Mouse (Mus musculus): ENCODE data around the gene Med22. TPM values are rescaled to one million over a fixed set of nuclear protein-coding genes. Genes with fewer than 3 reads are reported as not detected.

Med22 gene
- 10 to 100 TPM; 21.7 to 25.8 TPM for total RNA-seq (2023)

GRCm38 (mm10) chr2:26910124-26910993 lies at the start of gene Med22, which contains the start of gene Rpl7a:
Med22 (minus strand) TSS chr2:26910677.
Rpl7a (plus strand) TSS chr2:26910764.

GRCm38 (mm10) chr2:26933304-26934055 lies 23.0 kb upstream of the Med22 start, which contains the start of the genes Surf4 and Stkld1:
Surf4 (minus strand) TSS chr2:26933928.
Stkld1 (plus strand) TSS chr2:26934047.

GRCm38 (mm10) chr2:26915927-26916728 lies 5.7 kb upstream of the Med22 start, which contains the start of the genes Surf2 and Surf1:
Surf2 (plus strand) TSS chr2:26916367.
Surf1 (minus strand) TSS chr2:26916530.

GRCm38 (mm10) chr2:26902467-26903220 lies 7.8 kb downstream of the Med22 start, which contains the start of gene Surf6:
Surf6 (minus strand) TSS chr2:26902879.

GRCm38 (mm10) chr2:26864879-26865278 lies 45.6 kb downstream of the Med22 start, which contains the start of gene Abo:
Abo (minus strand) TSS chr2:26864979.

Other genes starting within 250 kb of the Med22 start
- 10 to 100 TPM; 10.2 to 13.5 TPM for gene Lcn4, start 239.4 kb downstream of the Med22 start, total RNA-seq (2023)
- gene Abo, start 45.7 kb downstream of the Med22 start, total RNA-seq (2023): not detected
- gene Surf6, start 7.8 kb downstream of the Med22 start, total RNA-seq (2023): 10 to 100 TPM; 66.6 to 79.3 TPM
- 100 to 1,000 TPM; 882 to 950 TPM for gene Rpl7a, start 87 bp upstream of the Med22 start, total RNA-seq (2023)
- 10 to 100 TPM; 57.0 to 61.8 TPM for gene Surf2, start 5.7 kb upstream of the Med22 start, total RNA-seq (2023)
- 10 to 100 TPM; 62.7 to 72.0 TPM for gene Surf1, start 5.9 kb upstream of the Med22 start, total RNA-seq (2023)
- gene Surf4, start 23.3 kb upstream of the Med22 start, total RNA-seq (2023): 10 to 100 TPM; 80.8 to 82.9 TPM
- not detected for gene Stkld1, start 23.4 kb upstream of the Med22 start, total RNA-seq (2023)
- gene Rexo4, start 53.7 kb upstream of the Med22 start, total RNA-seq (2023): 100 to 1,000 TPM in 1 of 2 experiments, 10 to 100 TPM in 1; 96.5 to 103 TPM
- gene Adamts13, start 62.7 kb upstream of the Med22 start, total RNA-seq (2023): not detected
- gene Cacfd1, start 99.2 kb upstream of the Med22 start, total RNA-seq (2023): 10 to 100 TPM; 35.4 TPM
- under 1 TPM; 0.53 to 0.82 TPM for gene Slc2a6, start 117.3 kb upstream of the Med22 start, total RNA-seq (2023)
- gene Mymk, start 161.5 kb upstream of the Med22 start, total RNA-seq (2023): not detected
- gene Adamtsl2, start 168.7 kb upstream of the Med22 start, total RNA-seq (2023): 1 to 10 TPM in 1 of 2 experiments, under 1 TPM in 1; 0.52 to 1.0 TPM
- not detected for gene Fam163b, start 231.8 kb upstream of the Med22 start, total RNA-seq (2023)

Measured in T-cell, adult 66 days (primary cell).